In the genomic region with DNA sequence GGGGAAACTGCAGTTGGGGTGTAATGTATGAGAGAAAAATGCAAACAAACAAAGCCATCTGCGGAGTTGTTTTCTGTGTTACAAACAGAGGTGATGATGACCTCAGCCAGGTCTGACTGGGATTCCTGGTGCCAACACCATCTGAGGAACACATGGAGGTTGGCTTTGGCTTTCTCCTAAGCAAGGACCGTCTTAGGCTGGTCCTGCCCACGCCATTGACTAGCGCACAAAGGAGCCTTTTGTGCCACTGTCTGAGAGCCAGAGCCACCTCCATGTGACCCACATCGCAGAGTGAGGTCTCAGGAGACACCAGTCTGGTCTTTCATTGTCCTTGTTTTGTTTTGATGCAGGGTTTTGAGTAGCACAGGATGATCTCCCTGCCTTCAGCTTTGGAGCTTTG, we compare ENCODE assay signal across 10 mouse cellular contexts. TPM values are rescaled to one million over a fixed set of nuclear protein-coding genes. Genes with fewer than 3 reads are reported as not detected.
A peak's percentile ranks its signal among the peaks of the same experiment; 100 is the strongest.
DNase-seq lines count a peak whose midpoint lies in the region; ATAC-seq and TF ChIP-seq lines count a peak whose summit lies in the region.
"Had no signal": no experiment of that assay in that cellular context is flagged by ENCODE, and none has a peak within 500 bp of the region (broad histone marks: within the 10 kb centered on the region; RNA-seq: fewer than 3 reads in every experiment).

No protein-coding gene starts in this region.

- no peaks in the 10 kb centered on the region for H3K27me3 ChIP-seq in megakaryocyte, embryonic 14.5 days (replicated peaks)
- no peaks in the 10 kb centered on the region for H3K27me3 ChIP-seq in embryonic facial prominence, embryonic 13.5 days
- no peaks in the 10 kb centered on the region for H3K27me3 ChIP-seq in hindbrain, postnatal 0 days (ENCODE audit: insufficient read depth, low read length)
- H3K27me3 ChIP-seq in cerebellum, adult 2 months (ENCODE audit: control insufficient read depth, insufficient read depth, low read length): no peaks in the 10 kb centered on the region

- no peak overlapping the region for H3K4me2 ChIP-seq in embryonic facial prominence, embryonic 13.5 days
- no peak overlapping the region for H3K4me2 ChIP-seq in hindbrain, postnatal 0 days (ENCODE audit: low read depth, low read length)

- TF ChIP-seq CTCF in hindbrain, postnatal 0 days (IDR thresholded peaks at IDR 0.05; ENCODE audit: low read depth): no peak
- no peak for TF ChIP-seq CTCF in cerebellum, adult 2 months (IDR thresholded peaks at IDR 0.05; ENCODE audit: borderline replicate concordance, insufficient read depth, low read depth, low read length)

- peak overlapping the region; percentile 12 for H3K4me3 ChIP-seq in megakaryocyte, embryonic 14.5 days (replicated peaks)
- no peak overlapping the region for H3K4me3 ChIP-seq in embryonic facial prominence, embryonic 13.5 days
- H3K4me3 ChIP-seq in hindbrain, postnatal 0 days (ENCODE audit: low read length): no peak overlapping the region
- H3K4me3 ChIP-seq in cerebellum, adult 2 months (replicated peaks; ENCODE audit: insufficient read depth, low read depth, low read length): no peak overlapping the region

- H3K27ac ChIP-seq in embryonic facial prominence, embryonic 13.5 days: peak overlapping the region; percentile 78
- H3K27ac ChIP-seq in hindbrain, postnatal 0 days: no peak overlapping the region; the same call in 1 of the 2 replicates
- no peak overlapping the region for H3K27ac ChIP-seq in cerebellum, adult 2 months (ENCODE audit: insufficient read depth, low read length)

- no peak overlapping the region for H3K9ac ChIP-seq in embryonic facial prominence, embryonic 13.5 days
- H3K9ac ChIP-seq in hindbrain, postnatal 0 days (replicated peaks; ENCODE audit: low read length): no peak overlapping the region

- ATAC-seq in megakaryocyte, adult 5-6 weeks (ENCODE audit: poor library complexity, severe bottlenecking): no peak
- no peak for ATAC-seq in embryonic facial prominence, embryonic 13.5 days (ENCODE audit: insufficient number of reproducible peaks, insufficient read depth, low FRiP score, low TSS enrichment, low read depth)
- no peak for ATAC-seq in hindbrain, postnatal 0 days

- WGBS in embryonic facial prominence, embryonic 13.5 days: 23% methylated on average over 5 of the region's 5 CpGs
- 9% methylated on average over 5 of the region's 5 CpGs for WGBS in hindbrain, postnatal 0 days
- 26% methylated on average over 5 of the region's 5 CpGs for WGBS in cerebellum, adult 2 months

- H3K4me1 ChIP-seq in megakaryocyte, embryonic 14.5 days: peaks cover 92% of the 10 kb centered on the region
- H3K4me1 ChIP-seq in embryonic facial prominence, embryonic 13.5 days: peaks cover 36% of the 10 kb centered on the region
- H3K4me1 ChIP-seq in hindbrain, postnatal 0 days (ENCODE audit: insufficient read depth, low read length): no peaks in the 10 kb centered on the region
- no peaks in the 10 kb centered on the region for H3K4me1 ChIP-seq in cerebellum, adult 2 months (ENCODE audit: control insufficient read depth, insufficient read depth, low read length)

- peak; percentile 23 for DNase-seq in hindbrain, postnatal 0 days (ENCODE audit: low spot score)
- DNase-seq in retina, embryonic 14.5 days (ENCODE audit: low spot score): peak; percentile 51
- no peak for DNase-seq in right cerebral cortex, postnatal 25 days
- DNase-seq in cerebellum, adult 2 months: no peak
- DNase-seq: cerebellum, adult 18-20 months; gastrocnemius, postnatal 36 days; thymus, adult 2 months had no signal

- H3K9me3 ChIP-seq in megakaryocyte, embryonic 14.5 days: no peaks in the 10 kb centered on the region
- no peaks in the 10 kb centered on the region for H3K9me3 ChIP-seq in embryonic facial prominence, embryonic 13.5 days
- no peaks in the 10 kb centered on the region for H3K9me3 ChIP-seq in hindbrain, postnatal 0 days (ENCODE audit: low read length)

- H3K36me3 ChIP-seq in megakaryocyte, embryonic 14.5 days (replicated peaks; ENCODE audit: low read length): no peaks in the 10 kb centered on the region
- H3K36me3 ChIP-seq in embryonic facial prominence, embryonic 13.5 days: no peaks in the 10 kb centered on the region
- no peaks in the 10 kb centered on the region for H3K36me3 ChIP-seq in hindbrain, postnatal 0 days (ENCODE audit: insufficient read depth, low read length)

- TF ChIP-seq POLR2A in cerebellum, adult 2 months (IDR thresholded peaks at IDR 0.05; ENCODE audit: borderline replicate concordance, insufficient read depth, low read length): no peak

RNA-seq across cellular contexts. Expression of a gene that starts 1.4 kb away (rescaled TPM):
- 3,942 and 9,172 TPM in 2 replicates for polyA plus RNA-seq in megakaryocyte, embryonic 14.5 days (2012; ENCODE audit: insufficient read depth, low replicate concordance)
- 259 and 303 TPM in 2 replicates for total RNA-seq in megakaryocyte, adult 5-6 weeks (2015)
- 375 and 378 TPM in 2 replicates for total RNA-seq in megakaryocyte, adult 5-6 weeks (2017)
- polyA plus RNA-seq in embryonic facial prominence, embryonic 13.5 days (2015; fragmentation: Nextera tagmentation; extraction: Ambion mirVana): 445 and 488 TPM in 2 replicates
- total RNA-seq in hindbrain, postnatal 0 days (2014; rRNA removed): 373 and 379 TPM in 2 replicates
- 757 and 762 TPM in 2 replicates for polyA plus RNA-seq in hindbrain, postnatal 0 days (2015; fragmentation: Nextera tagmentation; extraction: Ambion mirVana)
- polyA plus RNA-seq in cerebellum, adult 2 months (2012; rRNA removed): 888 and 964 TPM in 2 replicates

RNA-seq across cellular contexts. Expression of a gene that starts 8.8 kb away (rescaled TPM):
- polyA plus RNA-seq in megakaryocyte, embryonic 14.5 days (2012; ENCODE audit: insufficient read depth, low replicate concordance): 147 and 260 TPM in 2 replicates
- total RNA-seq in megakaryocyte, adult 5-6 weeks (2015): 70.2 and 70.7 TPM in 2 replicates
- 58.4 and 69.2 TPM in 2 replicates for total RNA-seq in megakaryocyte, adult 5-6 weeks (2017)
- 247 and 265 TPM in 2 replicates for polyA plus RNA-seq in embryonic facial prominence, embryonic 13.5 days (2015; fragmentation: Nextera tagmentation; extraction: Ambion mirVana)
- 93.3 and 100 TPM in 2 replicates for total RNA-seq in hindbrain, postnatal 0 days (2014; rRNA removed)
- polyA plus RNA-seq in hindbrain, postnatal 0 days (2015; fragmentation: Nextera tagmentation; extraction: Ambion mirVana): 143 TPM in 2 replicates
- 224 and 231 TPM in 2 replicates for polyA plus RNA-seq in cerebellum, adult 2 months (2012; rRNA removed)

RNA-seq across cellular contexts. Expression of a gene that starts 31.9 kb away (rescaled TPM):
- polyA plus RNA-seq in megakaryocyte, embryonic 14.5 days (2012; ENCODE audit: insufficient read depth, low replicate concordance): 375 and 477 TPM in 2 replicates
- 135 and 140 TPM in 2 replicates for total RNA-seq in megakaryocyte, adult 5-6 weeks (2015)
- 235 and 237 TPM in 2 replicates for total RNA-seq in megakaryocyte, adult 5-6 weeks (2017)
- 3.9 and 4.6 TPM in 2 replicates for polyA plus RNA-seq in embryonic facial prominence, embryonic 13.5 days (2015; fragmentation: Nextera tagmentation; extraction: Ambion mirVana)
- total RNA-seq in hindbrain, postnatal 0 days (2014; rRNA removed): 2.9 and 3.3 TPM in 2 replicates
- 1.7 and 1.8 TPM in 2 replicates for polyA plus RNA-seq in hindbrain, postnatal 0 days (2015; fragmentation: Nextera tagmentation; extraction: Ambion mirVana)
- polyA plus RNA-seq in cerebellum, adult 2 months (2012; rRNA removed): 2.2 and 2.7 TPM in 2 replicates

RNA-seq across cellular contexts. Expression of a gene that starts 52.1 kb away (rescaled TPM):
- 47.4 and 62.2 TPM in 2 replicates for polyA plus RNA-seq in megakaryocyte, embryonic 14.5 days (2012; ENCODE audit: insufficient read depth, low replicate concordance)
- 32.6 and 34.7 TPM in 2 replicates for total RNA-seq in megakaryocyte, adult 5-6 weeks (2015)
- 33.6 and 37.4 TPM in 2 replicates for total RNA-seq in megakaryocyte, adult 5-6 weeks (2017)
- polyA plus RNA-seq in embryonic facial prominence, embryonic 13.5 days (2015; fragmentation: Nextera tagmentation; extraction: Ambion mirVana): 2.2 and 2.6 TPM in 2 replicates
- total RNA-seq in hindbrain, postnatal 0 days (2014; rRNA removed): 11.6 and 19.1 TPM in 2 replicates
- 2.3 and 2.4 TPM in 2 replicates for polyA plus RNA-seq in hindbrain, postnatal 0 days (2015; fragmentation: Nextera tagmentation; extraction: Ambion mirVana)
- polyA plus RNA-seq in cerebellum, adult 2 months (2012; rRNA removed): 31.1 and 32.4 TPM in 2 replicates

RNA-seq across cellular contexts. Expression of a gene that starts 57.0 kb away (rescaled TPM):
- polyA plus RNA-seq in megakaryocyte, embryonic 14.5 days (2012; ENCODE audit: insufficient read depth, low replicate concordance): 151 and 347 TPM in 2 replicates
- total RNA-seq in megakaryocyte, adult 5-6 weeks (2015): 32.4 and 33.0 TPM in 2 replicates
- total RNA-seq in megakaryocyte, adult 5-6 weeks (2017): 41.9 and 46.7 TPM in 2 replicates
- 15.8 and 16.1 TPM in 2 replicates for polyA plus RNA-seq in embryonic facial prominence, embryonic 13.5 days (2015; fragmentation: Nextera tagmentation; extraction: Ambion mirVana)
- total RNA-seq in hindbrain, postnatal 0 days (2014; rRNA removed): 22.8 and 23.7 TPM in 2 replicates
- 6.9 and 7.8 TPM in 2 replicates for polyA plus RNA-seq in hindbrain, postnatal 0 days (2015; fragmentation: Nextera tagmentation; extraction: Ambion mirVana)
- 25.4 and 28.9 TPM in 2 replicates for polyA plus RNA-seq in cerebellum, adult 2 months (2012; rRNA removed)

Comparison
In these comparisons a context has a peak if more than half of its experiments do, and no peak if none do; other contexts are left out.
1. DNase-seq: peak in hindbrain, postnatal 0 days (single experiment) and retina, embryonic 14.5 days (single experiment); none in right cerebral cortex, postnatal 25 days (single experiment) and cerebellum, adult 2 months (0 of 2).
2. RNA of a gene that starts 31.9 kb away (polyA plus RNA-seq): 375 to 477 TPM in megakaryocyte, embryonic 14.5 days; 3.9 to 4.6 TPM in embryonic facial prominence, embryonic 13.5 days, 2.2 to 2.7 TPM in cerebellum, adult 2 months and 1.7 to 1.8 TPM in hindbrain, postnatal 0 days; every median in the first group is over 10 times any median in the second.